ENCODE assay signal across 23 mouse cellular contexts in genomic region chr2:29230191-29230835, GRCm38 (mm10). TPM values are rescaled to one million over a fixed set of nuclear protein-coding genes. Genes with fewer than 3 reads are reported as not detected.
DNase-seq lines count a peak whose midpoint lies in the region; ATAC-seq lines count a peak whose summit lies in the region.
"Had no signal": no experiment of that assay in that cellular context is flagged by ENCODE, and none has a peak within 500 bp of the region (broad histone marks: within the 10 kb centered on the region; RNA-seq: fewer than 3 reads in every experiment).

No protein-coding gene starts in this region.

- H3K4me2 ChIP-seq in hindbrain, embryonic 15.5 days, result no peak overlapping the region
- no peak overlapping the region for H3K4me2 ChIP-seq in hindbrain, embryonic 14.5 days (replicated peaks)
- H3K4me2 ChIP-seq: embryonic facial prominence, embryonic 13.5 days; limb, embryonic 15.5 days; lung, embryonic 14.5 days had no signal

- no peak overlapping the region for H3K9ac ChIP-seq in hindbrain, embryonic 15.5 days
- no peak overlapping the region for H3K9ac ChIP-seq in hindbrain, embryonic 14.5 days
- H3K9ac ChIP-seq: embryonic facial prominence, embryonic 13.5 days; limb, embryonic 15.5 days; liver, embryonic 14.5 days; lung, embryonic 14.5 days had no signal

- ATAC-seq in hindbrain, embryonic 15.5 days (ENCODE audit: low FRiP score, low read depth), result no peak
- no peak for ATAC-seq in hindbrain, embryonic 14.5 days (ENCODE audit: low FRiP score)
- ATAC-seq: inflammation-experienced regulatory T-cells, adult 6 months had no signal

- 53% methylated on average over 9 of the region's 9 CpGs for WGBS in hindbrain, embryonic 15.5 days
- 63% methylated on average over 9 of the region's 9 CpGs for WGBS in hindbrain, embryonic 14.5 days

- no peaks in the 10 kb centered on the region for H3K36me3 ChIP-seq in hindbrain, embryonic 15.5 days
- H3K36me3 ChIP-seq in hindbrain, embryonic 14.5 days (replicated peaks; ENCODE audit: control insufficient read depth, insufficient read depth), result no peaks in the 10 kb centered on the region
- H3K36me3 ChIP-seq: embryonic facial prominence, embryonic 13.5 days; limb, embryonic 15.5 days had no signal

- 0 out of 2 replicates have a peak overlapping the region, but pooled peaks have one; percentile 28 for H3K27ac ChIP-seq in hindbrain, embryonic 15.5 days (replicated peaks)
- H3K27ac ChIP-seq in hindbrain, embryonic 14.5 days, result no peak overlapping the region
- H3K27ac ChIP-seq: embryonic facial prominence, embryonic 13.5 days; gastrocnemius, adult 2 months; kidney, postnatal 0 days; limb, embryonic 15.5 days; liver, embryonic 14.5 days had no signal

- H3K4me3 ChIP-seq in hindbrain, embryonic 15.5 days, result no peak overlapping the region
- H3K4me3 ChIP-seq in hindbrain, embryonic 14.5 days (replicated peaks; ENCODE audit: low read length), result no peak overlapping the region
- H3K4me3 ChIP-seq: embryonic facial prominence, embryonic 13.5 days; erythroblast, embryonic 14.5 days; gastrocnemius, adult 2 months; limb, embryonic 15.5 days had no signal

- no peaks in the 10 kb centered on the region for H3K27me3 ChIP-seq in hindbrain, embryonic 15.5 days
- no peaks in the 10 kb centered on the region for H3K27me3 ChIP-seq in hindbrain, embryonic 14.5 days (ENCODE audit: control insufficient read depth, insufficient read depth, low read length)
- H3K27me3 ChIP-seq: limb, embryonic 15.5 days had no signal

- no peaks in the 10 kb centered on the region for H3K9me3 ChIP-seq in hindbrain, embryonic 15.5 days
- H3K9me3 ChIP-seq in hindbrain, embryonic 14.5 days (ENCODE audit: control insufficient read depth, low read length), result no peaks in the 10 kb centered on the region
- H3K9me3 ChIP-seq: embryonic facial prominence, embryonic 13.5 days; limb, embryonic 15.5 days had no signal

- DNase-seq in cerebellum, postnatal 10 days, result peak; percentile 60 to 80
- DNase-seq in cerebellum, adult 11-12 months, result no peak
- DNase-seq in hindbrain, embryonic 14.5 days (ENCODE audit: low spot score), result no peak
- peak; percentile 78 for DNase-seq in left cerebral cortex, postnatal 4 days
- no peak for DNase-seq in left cerebral cortex, postnatal 10 days (ENCODE audit: extremely low spot score in 1 of 2, low spot score in 2 of 2)
- DNase-seq in right cerebral cortex, postnatal 10 days (ENCODE audit: low spot score in 2 of 2), result peak; percentile 56 to 57
- DNase-seq in right cerebral cortex, postnatal 36 days (ENCODE audit: low spot score in 2 of 2), result no peak
- DNase-seq: adrenal gland, postnatal 10 days; cerebellum, postnatal 36 days; embryo, embryonic 11 days; gastrocnemius, adult 2 months; kidney, adult 2 months; lung, embryonic 14.5 days; right cerebral cortex, postnatal 4 days; thymus, postnatal 25 days had no signal

- H3K4me1 ChIP-seq in hindbrain, embryonic 15.5 days (replicated peaks), result 0 out of 2 replicates have a peak, but pooled peaks cover 5% of the 10 kb centered on the region
- H3K4me1 ChIP-seq in hindbrain, embryonic 14.5 days (replicated peaks; ENCODE audit: control insufficient read depth, insufficient read depth, low read length), result no peaks in the 10 kb centered on the region

- intact Hi-C loops in left cerebral cortex, postnatal 4 days (cut with DNase I), result no loop called here
- intact Hi-C loops in left cerebral cortex, postnatal 10 days (cut with DNase I), result no loop called here

RNA-seq across cellular contexts. Expression of gene Ntng2, which starts 22.5 kb away (rescaled TPM):
- 3.9 and 5.5 TPM in 2 replicates for polyA plus RNA-seq in hindbrain, embryonic 15.5 days (2015; fragmentation: Nextera tagmentation; extraction: Ambion mirVana)
- 2.9 and 3.9 TPM in 2 replicates for polyA plus RNA-seq in hindbrain, embryonic 14.5 days (2014; fragmentation: Nextera tagmentation; extraction: Ambion mirVana)
- 100 to 1,000 TPM; 140 to 149 TPM for total RNA-seq in left cerebral cortex, postnatal 4 days (2021)
- total RNA-seq in left cerebral cortex, postnatal 10 days (2021), result 100 to 1,000 TPM; 117 to 119 TPM
- polyA plus RNA-seq: erythroblast, embryonic 14.5 days; heart, embryonic 14.5 days had no signal

Comparison
In these comparisons a context has a peak if more than half of its experiments do, and no peak if none do; other contexts are left out.
1. DNase-seq: peak in cerebellum, postnatal 10 days (2 of 2), left cerebral cortex, postnatal 4 days (single experiment) and right cerebral cortex, postnatal 10 days (2 of 2); none in cerebellum, adult 11-12 months (single experiment), hindbrain, embryonic 14.5 days (single experiment), left cerebral cortex, postnatal 10 days (0 of 2) and right cerebral cortex, postnatal 36 days (0 of 2).